Mouse (Mus musculus): ENCODE results near the gene Rgs18. TPM values are rescaled to one million over a fixed set of nuclear protein-coding genes. Genes with fewer than 3 reads are reported as not detected.

Rgs18 gene
- polyA plus RNA-seq (2015; fragmentation: Nextera tagmentation; extraction: Ambion mirVana) = 1.8 and 3.2 TPM in 2 replicates

DNA sequence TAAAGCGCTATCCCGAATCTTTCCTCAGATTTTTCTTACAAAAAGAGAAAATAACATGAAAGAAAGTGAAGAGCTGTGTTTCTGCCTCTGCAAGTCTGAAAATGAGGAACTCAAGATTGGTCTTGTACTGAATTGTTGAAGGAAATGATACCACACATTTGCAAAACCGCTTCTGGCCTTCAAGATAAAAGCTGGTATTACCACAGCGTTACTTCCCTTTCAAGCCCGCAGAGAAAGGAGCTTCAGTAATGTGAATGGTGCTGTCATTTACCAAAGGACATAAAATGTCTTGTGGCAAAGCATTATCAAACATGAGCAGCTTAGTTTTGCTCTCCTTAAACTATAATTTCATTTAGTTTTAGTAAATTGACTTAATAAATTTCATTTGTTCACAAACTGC is at the start of gene Rgs18:
Gene Rgs18, minus strand, starts transcription at position 105 of the 400 bp plus-strand sequence.
- Histone ChIP-seq H3K9me3 (replicated peaks; ENCODE audit: control insufficient read depth, low read length) (no peaks in the 10 kb centered on the region), H3K4me2 (ENCODE audit: low read depth, low read length) (no peak within 1 kb of the TSS), H3K9ac (ENCODE audit: low read length) (no peak within 1 kb of the TSS), H3K4me3 (replicated peaks; ENCODE audit: low read length) (no peak within 1 kb of the TSS), H3K36me3 (ENCODE audit: control insufficient read depth, insufficient read depth, low read length) (no peaks in the 10 kb centered on the region), H3K27ac (ENCODE audit: low read length) (no peak within 1 kb of the TSS), H3K27me3 (ENCODE audit: control insufficient read depth, insufficient read depth, low read length) (no peaks in the 10 kb centered on the region), H3K4me1 (ENCODE audit: control insufficient read depth, insufficient read depth, low read length) (no peaks in the 10 kb centered on the region)
- ATAC-seq (ENCODE audit: insufficient read depth, low FRiP score) = no peak
- 82% methylated on average over 5 of the region's 5 CpGs for WGBS

DNA sequence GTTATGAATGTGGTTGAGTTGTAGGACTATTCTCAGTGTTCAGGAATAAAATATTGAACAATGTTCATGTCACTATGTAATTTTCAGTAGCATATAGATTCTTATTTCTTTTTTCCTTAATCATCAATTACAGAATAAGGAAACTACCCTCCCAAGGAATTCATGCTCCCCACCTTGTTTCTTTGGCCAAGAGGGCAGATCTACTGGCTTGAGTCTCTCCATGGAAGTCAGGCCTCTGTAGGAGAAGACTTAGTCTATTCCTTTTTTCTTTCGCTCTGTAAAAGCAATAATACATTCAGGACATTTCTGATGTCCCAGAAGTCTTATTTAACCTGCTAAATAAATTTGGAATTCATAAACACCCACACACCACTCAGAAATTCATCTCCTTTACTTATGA is 841 bp downstream of the Rgs18 start:
- Histone ChIP-seq H3K9ac (ENCODE audit: low read length) (no peak overlapping the region), H3K4me3 (replicated peaks; ENCODE audit: low read length) (no peak overlapping the region), H3K27ac (ENCODE audit: low read length) (no peak overlapping the region), H3K9me3 (replicated peaks; ENCODE audit: control insufficient read depth, low read length) (no peaks in the 10 kb centered on the region), H3K36me3 (ENCODE audit: control insufficient read depth, insufficient read depth, low read length) (no peaks in the 10 kb centered on the region), H3K27me3 (ENCODE audit: control insufficient read depth, insufficient read depth, low read length) (no peaks in the 10 kb centered on the region), H3K4me2 (ENCODE audit: low read depth, low read length) (no peak overlapping the region), H3K4me1 (ENCODE audit: control insufficient read depth, insufficient read depth, low read length) (no peaks in the 10 kb centered on the region)
- 73% methylated on average over 1 of the region's 1 CpGs for WGBS
- ATAC-seq (ENCODE audit: insufficient read depth, low FRiP score) = no peak

DNA sequence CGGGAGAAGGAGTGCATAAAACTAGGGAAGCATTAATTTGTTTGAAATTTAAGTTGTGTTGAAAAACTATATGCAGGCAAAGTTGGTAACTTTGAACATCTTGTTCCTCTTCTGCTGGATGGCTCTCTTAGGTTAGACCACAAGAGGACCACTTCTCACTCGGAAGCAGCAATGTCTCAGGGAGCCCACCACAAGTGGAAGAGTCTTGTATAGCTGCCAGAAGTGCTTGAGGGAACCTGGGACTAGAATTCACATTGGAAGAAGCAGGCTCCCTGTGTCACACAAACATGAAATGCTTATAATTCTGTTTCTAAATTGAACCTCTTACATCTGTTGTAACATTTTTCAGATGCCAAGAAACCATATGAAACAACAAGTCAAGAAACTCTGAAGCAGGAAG is 9.0 kb downstream of the Rgs18 start:
- Histone ChIP-seq H3K9ac (ENCODE audit: low read length) (no peak overlapping the region), H3K27ac (ENCODE audit: low read length) (no peak overlapping the region), H3K27me3 (ENCODE audit: control insufficient read depth, insufficient read depth, low read length) (no peaks in the 10 kb centered on the region), H3K4me2 (ENCODE audit: low read depth, low read length) (no peak overlapping the region), H3K4me3 (replicated peaks; ENCODE audit: low read length) (no peak overlapping the region), H3K4me1 (ENCODE audit: control insufficient read depth, insufficient read depth, low read length) (no peaks in the 10 kb centered on the region), H3K36me3 (ENCODE audit: control insufficient read depth, insufficient read depth, low read length) (no peaks in the 10 kb centered on the region), H3K9me3 (replicated peaks; ENCODE audit: control insufficient read depth, low read length) (no peaks in the 10 kb centered on the region)
- ATAC-seq (ENCODE audit: insufficient read depth, low FRiP score) = no peak
- 48% methylated on average over 2 of the region's 2 CpGs for WGBS

DNA sequence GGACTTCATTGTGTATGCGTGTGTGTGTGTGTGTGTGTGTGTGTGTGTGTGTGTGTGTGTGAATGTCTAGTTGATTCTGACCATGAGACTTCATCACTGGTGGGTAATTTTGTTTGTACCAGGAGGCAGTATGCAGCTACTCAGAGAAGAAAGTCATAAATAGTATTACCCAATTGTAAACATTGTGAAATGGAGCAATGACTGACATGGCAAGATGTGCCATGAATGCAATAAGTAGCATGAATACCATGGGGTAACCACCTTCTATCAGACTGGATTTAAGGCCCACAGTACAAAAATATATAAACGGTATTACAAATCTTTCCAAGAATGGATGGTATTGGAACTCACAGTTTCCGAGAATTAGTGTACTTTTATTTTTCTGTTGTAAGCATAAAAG is 14.4 kb downstream of the Rgs18 start:
- H3K36me3 ChIP-seq (ENCODE audit: control insufficient read depth, insufficient read depth, low read length) = no peaks in the 10 kb centered on the region
- no peaks in the 10 kb centered on the region for H3K4me1 ChIP-seq (ENCODE audit: control insufficient read depth, insufficient read depth, low read length)
- no peak overlapping the region for H3K4me2 ChIP-seq (ENCODE audit: low read depth, low read length)
- H3K27me3 ChIP-seq (ENCODE audit: control insufficient read depth, insufficient read depth, low read length) = no peaks in the 10 kb centered on the region
- ATAC-seq (ENCODE audit: insufficient read depth, low FRiP score) = no peak
- no peak overlapping the region for H3K27ac ChIP-seq (ENCODE audit: low read length)
- H3K9ac ChIP-seq (ENCODE audit: low read length) = no peak overlapping the region
- 87% methylated on average over 3 of the region's 3 CpGs for WGBS
- no peaks in the 10 kb centered on the region for H3K9me3 ChIP-seq (replicated peaks; ENCODE audit: control insufficient read depth, low read length)
- no peak overlapping the region for H3K4me3 ChIP-seq (replicated peaks; ENCODE audit: low read length)

DNA sequence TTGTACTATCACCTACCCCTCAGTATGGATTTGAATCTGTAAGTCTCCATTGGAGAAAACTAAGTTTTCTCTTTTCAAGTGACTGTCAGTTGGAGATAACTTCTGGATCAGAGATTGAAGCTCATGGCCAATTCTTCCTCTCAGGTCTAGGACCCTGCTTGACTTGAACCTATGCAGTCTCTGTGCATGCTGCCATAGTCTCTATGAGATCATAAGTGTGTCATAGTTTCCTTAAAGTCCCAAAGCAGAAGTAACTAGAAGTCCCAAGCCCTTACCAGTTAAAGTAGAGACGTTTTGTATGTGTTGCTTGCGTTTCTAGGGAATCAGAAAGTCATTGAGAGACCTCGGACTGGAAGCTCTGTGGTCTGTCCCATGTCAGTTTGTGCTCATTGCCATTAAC is 24.5 kb downstream of the Rgs18 start:
- Histone ChIP-seq H3K9ac (ENCODE audit: low read length) (no peak overlapping the region), H3K27me3 (ENCODE audit: control insufficient read depth, insufficient read depth, low read length) (no peaks in the 10 kb centered on the region), H3K27ac (ENCODE audit: low read length) (no peak overlapping the region), H3K9me3 (replicated peaks; ENCODE audit: control insufficient read depth, low read length) (no peaks in the 10 kb centered on the region), H3K4me3 (replicated peaks; ENCODE audit: low read length) (no peak overlapping the region), H3K4me2 (ENCODE audit: low read depth, low read length) (no peak overlapping the region), H3K36me3 (ENCODE audit: control insufficient read depth, insufficient read depth, low read length) (no peaks in the 10 kb centered on the region), H3K4me1 (ENCODE audit: control insufficient read depth, insufficient read depth, low read length) (no peaks in the 10 kb centered on the region)
- 50% methylated on average over 3 of the region's 3 CpGs for WGBS
- no peak for ATAC-seq (ENCODE audit: insufficient read depth, low FRiP score)

DNA sequence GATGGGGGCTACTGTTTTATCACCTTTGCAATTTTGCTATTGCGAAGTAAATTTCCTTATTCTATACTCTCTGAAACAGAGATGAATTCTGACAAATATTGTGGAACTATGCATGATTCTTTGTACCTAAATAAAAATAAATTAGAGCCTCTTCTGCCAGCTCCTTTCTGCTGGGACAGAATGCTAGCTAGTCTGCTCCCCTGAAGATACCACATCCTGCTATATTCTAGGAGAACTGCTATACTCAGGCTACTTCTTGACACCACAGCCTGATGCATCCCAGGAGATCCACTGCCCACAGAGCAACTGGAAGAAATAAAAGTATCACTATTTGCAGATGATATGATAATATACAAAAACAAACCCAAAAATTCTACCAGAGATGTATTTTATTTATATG is 29.1 kb downstream of the Rgs18 start:
- Histone ChIP-seq H3K9me3 (replicated peaks; ENCODE audit: control insufficient read depth, low read length) (no peaks in the 10 kb centered on the region), H3K27me3 (ENCODE audit: control insufficient read depth, insufficient read depth, low read length) (no peaks in the 10 kb centered on the region), H3K9ac (ENCODE audit: low read length) (no peak overlapping the region), H3K4me2 (ENCODE audit: low read depth, low read length) (no peak overlapping the region), H3K4me3 (replicated peaks; ENCODE audit: low read length) (no peak overlapping the region), H3K36me3 (ENCODE audit: control insufficient read depth, insufficient read depth, low read length) (no peaks in the 10 kb centered on the region), H3K27ac (ENCODE audit: low read length) (no peak overlapping the region), H3K4me1 (ENCODE audit: control insufficient read depth, insufficient read depth, low read length) (no peaks in the 10 kb centered on the region)
- WGBS = 95% methylated on average over 1 of the region's 1 CpGs
- no peak for ATAC-seq (ENCODE audit: insufficient read depth, low FRiP score)

DNA sequence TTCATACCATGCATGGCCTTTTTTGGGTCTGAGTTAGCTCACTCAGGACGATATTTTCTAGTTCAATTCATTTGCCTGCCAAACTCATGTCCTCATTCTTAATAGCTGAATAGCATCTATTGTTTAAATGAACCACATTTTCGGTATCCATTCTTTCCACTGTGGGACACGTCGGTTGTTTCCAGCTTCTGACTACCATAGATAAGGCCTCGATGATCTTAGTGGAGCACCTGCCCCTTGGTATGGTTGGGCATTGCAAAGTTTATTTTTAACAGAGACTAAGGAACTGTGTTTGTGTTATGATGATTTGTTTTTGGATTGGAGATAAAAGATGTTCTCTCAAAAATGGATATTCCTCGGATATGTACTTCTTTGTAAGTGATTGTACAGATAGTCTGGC is 37.5 kb downstream of the Rgs18 start:
- Histone ChIP-seq H3K4me1 (ENCODE audit: control insufficient read depth, insufficient read depth, low read length) (no peaks in the 10 kb centered on the region), H3K36me3 (ENCODE audit: control insufficient read depth, insufficient read depth, low read length) (no peaks in the 10 kb centered on the region), H3K9ac (ENCODE audit: low read length) (no peak overlapping the region), H3K4me3 (replicated peaks; ENCODE audit: low read length) (no peak overlapping the region), H3K9me3 (replicated peaks; ENCODE audit: control insufficient read depth, low read length) (no peaks in the 10 kb centered on the region), H3K27ac (ENCODE audit: low read length) (no peak overlapping the region), H3K27me3 (ENCODE audit: control insufficient read depth, insufficient read depth, low read length) (no peaks in the 10 kb centered on the region), H3K4me2 (ENCODE audit: low read depth, low read length) (no peak overlapping the region)
- ATAC-seq (ENCODE audit: insufficient read depth, low FRiP score) = no peak
- 81% methylated on average over 6 of the region's 6 CpGs for WGBS

DNA sequence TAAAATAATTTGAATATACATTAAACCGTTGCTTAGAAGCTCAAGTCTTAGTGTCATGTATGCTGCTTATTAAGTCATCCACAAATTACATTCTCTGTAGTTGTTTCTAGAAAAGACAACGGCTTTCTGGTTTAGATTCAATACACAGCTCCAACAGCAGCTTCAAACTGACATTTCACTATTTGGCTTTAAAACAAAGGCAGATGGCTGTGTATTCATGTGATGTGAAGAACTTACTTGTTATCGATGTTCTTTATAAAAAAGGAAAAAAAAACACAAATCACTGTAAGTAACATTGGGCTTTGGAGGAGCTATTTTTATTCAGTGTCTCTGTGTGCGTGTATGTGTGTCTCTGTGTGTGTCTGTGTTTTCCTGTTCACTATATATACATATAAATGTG is 54.5 kb downstream of the Rgs18 start:
- Histone ChIP-seq H3K27me3 (ENCODE audit: control insufficient read depth, insufficient read depth, low read length) (no peaks in the 10 kb centered on the region), H3K4me3 (replicated peaks; ENCODE audit: low read length) (no peak overlapping the region), H3K9me3 (replicated peaks; ENCODE audit: control insufficient read depth, low read length) (no peaks in the 10 kb centered on the region), H3K4me2 (ENCODE audit: low read depth, low read length) (no peak overlapping the region), H3K36me3 (ENCODE audit: control insufficient read depth, insufficient read depth, low read length) (no peaks in the 10 kb centered on the region), H3K4me1 (ENCODE audit: control insufficient read depth, insufficient read depth, low read length) (no peaks in the 10 kb centered on the region), H3K27ac (ENCODE audit: low read length) (no peak overlapping the region), H3K9ac (ENCODE audit: low read length) (no peak overlapping the region)
- WGBS = 81% methylated on average over 4 of the region's 4 CpGs
- ATAC-seq (ENCODE audit: insufficient read depth, low FRiP score) = no peak

DNA sequence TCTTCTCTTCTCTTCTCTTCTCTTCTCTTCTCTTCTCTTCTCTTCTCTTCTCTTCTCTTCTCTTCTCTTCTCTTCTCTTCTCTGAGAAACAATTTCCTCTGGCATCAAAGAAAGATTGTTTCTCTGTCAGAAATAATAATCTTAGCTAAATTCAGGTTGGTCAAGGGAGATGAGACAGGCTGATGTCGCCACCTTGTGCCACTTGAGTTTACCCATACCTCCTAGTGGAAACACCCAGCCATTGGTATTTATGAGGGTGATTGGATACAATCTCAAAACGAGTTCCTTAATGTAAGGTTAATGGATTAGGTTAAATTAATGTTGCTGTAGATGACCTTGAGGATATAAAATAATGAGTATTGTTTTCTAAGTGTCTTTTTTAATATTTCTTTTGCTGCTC is 70.9 kb downstream of the Rgs18 start:
- Histone ChIP-seq H3K4me1 (ENCODE audit: control insufficient read depth, insufficient read depth, low read length) (no peaks in the 10 kb centered on the region), H3K9me3 (replicated peaks; ENCODE audit: control insufficient read depth, low read length) (no peaks in the 10 kb centered on the region), H3K4me2 (ENCODE audit: low read depth, low read length) (no peak overlapping the region), H3K27me3 (ENCODE audit: control insufficient read depth, insufficient read depth, low read length) (no peaks in the 10 kb centered on the region), H3K4me3 (replicated peaks; ENCODE audit: low read length) (no peak overlapping the region), H3K9ac (ENCODE audit: low read length) (no peak overlapping the region), H3K36me3 (ENCODE audit: control insufficient read depth, insufficient read depth, low read length) (no peaks in the 10 kb centered on the region), H3K27ac (ENCODE audit: low read length) (no peak overlapping the region)
- 48% methylated on average over 2 of the region's 2 CpGs for WGBS
- ATAC-seq (ENCODE audit: insufficient read depth, low FRiP score) = no peak
